Mouse (Mus musculus) heart, adult 2 months (tissue): ENCODE measurements around the gene Set.

Source experiments
- CTCF ChIP-seq: fragments of 200-600 bp; IDR thresholded peaks from 2 replicates; pipeline ENCODE4 v1.8.1; 2022; ENCODE audit warnings: antibody characterized with exemption, mild to moderate bottlenecking, moderate library complexity
- EP300 ChIP-seq: fragments of 200-500 bp; IDR thresholded peaks from 2 replicates; pipeline ENCODE4 v1.6.1; 2011; ENCODE audit warnings: low read depth, low read length, control low read depth; ENCODE audit not compliant: insufficient read depth
- POLR2A ChIP-seq: fragments of 200-500 bp; IDR thresholded peaks from 2 replicates; pipeline ENCODE4 v1.6.1; 2011; ENCODE audit warnings: mild to moderate bottlenecking, low read depth, low read length, control low read depth; ENCODE audit not compliant: insufficient read depth

DNA sequence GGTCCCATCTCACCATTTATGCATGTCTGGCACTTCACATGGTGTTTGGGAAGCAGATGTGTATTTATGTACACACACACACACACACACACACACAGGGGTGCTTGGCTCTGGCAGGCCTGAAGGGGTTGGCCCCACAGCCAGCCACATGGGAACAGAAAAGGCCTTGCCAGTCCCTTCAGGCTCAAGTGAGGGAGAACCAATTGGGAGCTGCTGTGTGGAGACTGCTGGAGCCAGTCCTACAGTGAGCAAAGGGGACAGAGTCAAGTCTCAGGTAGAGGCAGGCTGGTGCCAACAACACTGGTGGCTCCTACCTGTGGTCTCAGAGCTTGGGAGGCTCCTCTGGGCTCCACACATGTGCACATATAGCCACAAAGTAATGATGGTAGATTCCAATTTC is 17.5 kb upstream of the Set start:
- no peak for TF ChIP-seq CTCF
- TF ChIP-seq POLR2A: no peak
- TF ChIP-seq EP300: no peak
